Mouse (Mus musculus): ENCODE measurements around the gene Syt7. TPM values are rescaled to one million over a fixed set of nuclear protein-coding genes. Genes with fewer than 3 reads are reported as not detected.

The Syt7 gene
- polyA plus RNA-seq, 1 experiment from 2014 or later: 4.7 TPM

DNA sequence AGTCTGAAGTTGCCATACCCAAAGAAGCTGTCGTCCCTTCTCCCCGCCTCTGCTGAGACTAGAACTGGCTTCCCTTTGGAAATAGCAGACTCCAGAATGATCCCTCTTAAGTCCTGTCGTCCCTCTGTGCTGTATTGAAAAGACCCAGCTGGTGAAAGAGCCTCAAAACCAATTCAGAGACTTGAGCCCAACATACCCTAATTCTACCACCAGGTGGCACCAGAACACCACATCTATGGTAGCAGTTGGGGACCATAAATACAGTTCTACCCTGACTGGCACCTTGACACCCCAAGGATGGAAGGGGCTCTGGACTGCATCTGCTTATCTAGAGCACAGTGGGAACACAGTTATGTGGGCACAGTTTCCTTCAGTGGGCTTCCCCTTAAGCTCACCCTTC is 60.8 kb downstream of the Syt7 start:
- Histone ChIP-seq H3K36me3 (ENCODE audit: control insufficient read depth, insufficient read depth, low read length) (no peaks in the 10 kb centered on the region; the same call in 1 of the 2 replicates), H3K4me2 (ENCODE audit: low read depth) (no peak overlapping the region), H3K4me1 (ENCODE audit: control insufficient read depth, insufficient read depth, low read length) (no peaks in the 10 kb centered on the region), H3K27ac (ENCODE audit: low read depth, low read length) (no peak overlapping the region), H3K27me3 (ENCODE audit: control insufficient read depth, insufficient read depth, low read length) (no peaks in the 10 kb centered on the region; the same call in 1 of the 2 replicates), H3K9ac (ENCODE audit: low read length) (no peak overlapping the region), H3K4me3 (ENCODE audit: low read depth, low read length) (no peak overlapping the region), H3K9me3 (ENCODE audit: control insufficient read depth, low read length) (no peaks in the 10 kb centered on the region)
- 4% methylated on average over 3 of the region's 3 CpGs for WGBS
- DNase-seq (ENCODE audit: low spot score) (peak; percentile 78), ATAC-seq (ENCODE audit: insufficient read depth, low FRiP score, low TSS enrichment) (peak; percentile 53)

GRCm38 (mm10) chr19:10454718-10455436 is 66.0 kb downstream of the Syt7 start:
- Histone ChIP-seq H3K4me1 (ENCODE audit: control insufficient read depth, insufficient read depth, low read length) (0 out of 2 replicates have a peak, but pooled peaks cover 8% of the 10 kb centered on the region), H3K27me3 (ENCODE audit: control insufficient read depth, insufficient read depth, low read length) (peaks cover 46% of the 10 kb centered on the region), H3K27ac (ENCODE audit: low read depth, low read length) (no peak overlapping the region), H3K4me3 (ENCODE audit: low read depth, low read length) (no peak overlapping the region), H3K9me3 (ENCODE audit: control insufficient read depth, low read length) (no peaks in the 10 kb centered on the region), H3K36me3 (ENCODE audit: control insufficient read depth, insufficient read depth, low read length) (no peaks in the 10 kb centered on the region), H3K9ac (ENCODE audit: low read length) (no peak overlapping the region), H3K4me2 (ENCODE audit: low read depth) (no peak overlapping the region)
- DNase-seq (ENCODE audit: low spot score) (no peak), ATAC-seq (ENCODE audit: insufficient read depth, low FRiP score, low TSS enrichment) (no peak)
- WGBS: 72% methylated on average over 4 of the region's 4 CpGs

GRCm38 (mm10) chr19:10455437-10455806 is 66.5 kb downstream of the Syt7 start:
- WGBS: 68% methylated on average over 3 of the region's 3 CpGs
- peaks cover 50% of the 10 kb centered on the region for H3K27me3 ChIP-seq (ENCODE audit: control insufficient read depth, insufficient read depth, low read length)

DNA sequence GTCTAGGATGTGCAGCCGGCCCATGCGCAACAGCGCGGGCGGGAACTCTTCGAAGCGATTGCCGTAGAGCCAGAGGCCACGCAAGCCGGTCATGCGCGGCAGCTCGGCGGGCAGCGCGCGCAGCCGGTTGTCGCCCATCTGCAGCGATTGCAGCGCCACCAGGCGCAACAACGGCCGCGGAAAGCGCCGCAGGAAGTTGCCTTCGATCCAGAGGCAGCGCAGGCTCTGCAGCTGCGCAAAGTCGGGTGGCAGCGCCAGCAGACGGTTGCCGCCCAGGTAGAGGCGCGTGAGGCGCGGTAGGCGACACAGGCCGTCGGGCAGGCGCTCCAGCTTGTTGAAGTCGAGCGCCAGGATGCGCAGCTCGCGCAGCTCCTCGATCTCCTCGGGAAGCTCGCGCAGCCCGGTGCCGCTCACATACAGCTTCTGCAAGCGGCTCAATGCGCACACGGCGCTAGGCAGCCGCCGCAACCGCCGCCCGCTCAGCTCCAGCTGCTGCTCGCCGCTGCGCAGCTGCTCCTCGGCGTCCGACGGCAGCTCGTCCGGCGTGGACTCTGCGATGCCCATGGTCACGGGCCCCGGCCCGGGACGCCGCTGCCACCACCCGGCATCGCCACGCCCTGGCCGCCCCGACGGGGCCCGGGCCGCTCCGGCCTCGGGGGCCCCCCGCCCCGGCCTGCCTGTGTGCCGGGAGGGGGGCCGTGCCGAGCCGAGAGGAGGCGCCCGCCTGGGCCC is 68.0 kb downstream of the Syt7 start, which contains the start of gene Lrrc10b:
TSS of gene Lrrc10b (minus strand) at position 722 of the 732 bp plus-strand sequence.
- Histone ChIP-seq H3K4me1 (ENCODE audit: control insufficient read depth, insufficient read depth, low read length) (0 out of 2 replicates have a peak, but pooled peaks cover 8% of the 10 kb centered on the region), H3K36me3 (ENCODE audit: control insufficient read depth, insufficient read depth, low read length) (no peaks in the 10 kb centered on the region), H3K27ac (ENCODE audit: low read depth, low read length) (no peak within 1 kb of the TSS), H3K27me3 (ENCODE audit: control insufficient read depth, insufficient read depth, low read length) (peaks cover 52% of the 10 kb centered on the region), H3K4me3 (ENCODE audit: low read depth, low read length) (peak within 1 kb of the TSS; percentile 51), H3K9ac (ENCODE audit: low read length) (peak within 1 kb of the TSS; percentile 31), H3K9me3 (ENCODE audit: control insufficient read depth, low read length) (no peaks in the 10 kb centered on the region), H3K4me2 (ENCODE audit: low read depth) (peak within 1 kb of the TSS; percentile 94)
- WGBS: under 1% methylated on average over 85 of the region's 96 CpGs
- ATAC-seq (ENCODE audit: insufficient read depth, low FRiP score, low TSS enrichment): peak; percentile 75
- peak; percentile 88 for DNase-seq (ENCODE audit: low spot score)

More at GRCm38 (mm10) chr19:10455437-10455806, 66.5 kb downstream of the Syt7 start:
- no peak overlapping the region for H3K27ac ChIP-seq (ENCODE audit: low read depth, low read length)
- H3K4me1 ChIP-seq (ENCODE audit: control insufficient read depth, insufficient read depth, low read length): 0 out of 2 replicates have a peak, but pooled peaks cover 8% of the 10 kb centered on the region
- no peak for DNase-seq (ENCODE audit: low spot score)
- no peaks in the 10 kb centered on the region for H3K9me3 ChIP-seq (ENCODE audit: control insufficient read depth, low read length)
- H3K9ac ChIP-seq (ENCODE audit: low read length): no peak overlapping the region
- H3K4me3 ChIP-seq (ENCODE audit: low read depth, low read length): no peak overlapping the region
- ATAC-seq (ENCODE audit: insufficient read depth, low FRiP score, low TSS enrichment): no peak
- H3K36me3 ChIP-seq (ENCODE audit: control insufficient read depth, insufficient read depth, low read length): no peaks in the 10 kb centered on the region
- H3K4me2 ChIP-seq (ENCODE audit: low read depth): no peak overlapping the region

DNA sequence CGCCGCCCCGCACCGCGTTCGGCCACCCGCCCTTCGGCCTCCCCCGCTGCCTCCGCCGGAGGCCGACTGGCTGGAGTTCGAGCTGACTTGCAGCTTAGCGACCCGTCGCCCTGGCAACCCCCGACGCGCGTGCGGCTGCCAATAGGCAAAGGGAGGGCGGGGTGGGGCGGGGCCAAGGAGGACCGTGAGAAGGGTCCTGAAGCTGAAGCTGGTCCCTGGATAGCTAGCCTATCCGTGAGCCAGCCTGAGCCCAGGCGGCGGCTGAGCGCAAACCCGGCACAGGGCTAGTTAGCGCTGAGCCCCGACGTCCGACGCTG is 68.6 kb downstream of the Syt7 start:
- WGBS: under 1% methylated on average over 27 of the region's 34 CpGs
- peak overlapping the region; percentile 31 for H3K9ac ChIP-seq (ENCODE audit: low read length)
- H3K4me1 ChIP-seq (ENCODE audit: control insufficient read depth, insufficient read depth, low read length): 0 out of 2 replicates have a peak, but pooled peaks cover 8% of the 10 kb centered on the region

GRCm38 (mm10) chr19:10458096-10458495 is 69.2 kb downstream of the Syt7 start:
- Histone ChIP-seq H3K4me1 (ENCODE audit: control insufficient read depth, insufficient read depth, low read length) (0 out of 2 replicates have a peak, but pooled peaks cover 8% of the 10 kb centered on the region), H3K4me3 (ENCODE audit: low read depth, low read length) (no peak overlapping the region), H3K4me2 (ENCODE audit: low read depth) (peak overlapping the region; percentile 94), H3K36me3 (ENCODE audit: control insufficient read depth, insufficient read depth, low read length) (no peaks in the 10 kb centered on the region), H3K9me3 (ENCODE audit: control insufficient read depth, low read length) (no peaks in the 10 kb centered on the region), H3K27me3 (ENCODE audit: control insufficient read depth, insufficient read depth, low read length) (peaks cover 55% of the 10 kb centered on the region), H3K9ac (ENCODE audit: low read length) (no peak overlapping the region), H3K27ac (ENCODE audit: low read depth, low read length) (no peak overlapping the region)
- ATAC-seq (ENCODE audit: insufficient read depth, low FRiP score, low TSS enrichment): 0 out of 2 replicates have a peak, but pooled peaks have one; percentile 0
- DNase-seq (ENCODE audit: low spot score): no peak
- WGBS: 32% methylated on average over 8 of the region's 8 CpGs

More for the DNA sequence above, 68.6 kb downstream of the Syt7 start:
- H3K4me3 ChIP-seq (ENCODE audit: low read depth, low read length): peak overlapping the region; percentile 51
- no peaks in the 10 kb centered on the region for H3K9me3 ChIP-seq (ENCODE audit: control insufficient read depth, low read length)
- H3K27ac ChIP-seq (ENCODE audit: low read depth, low read length): no peak overlapping the region
- peak; percentile 94 for DNase-seq (ENCODE audit: low spot score)
- no peaks in the 10 kb centered on the region for H3K36me3 ChIP-seq (ENCODE audit: control insufficient read depth, insufficient read depth, low read length)
- ATAC-seq (ENCODE audit: insufficient read depth, low FRiP score, low TSS enrichment): peak; percentile 96
- H3K4me2 ChIP-seq (ENCODE audit: low read depth): peak overlapping the region; percentile 94
- H3K27me3 ChIP-seq (ENCODE audit: control insufficient read depth, insufficient read depth, low read length): peaks cover 55% of the 10 kb centered on the region

DNA sequence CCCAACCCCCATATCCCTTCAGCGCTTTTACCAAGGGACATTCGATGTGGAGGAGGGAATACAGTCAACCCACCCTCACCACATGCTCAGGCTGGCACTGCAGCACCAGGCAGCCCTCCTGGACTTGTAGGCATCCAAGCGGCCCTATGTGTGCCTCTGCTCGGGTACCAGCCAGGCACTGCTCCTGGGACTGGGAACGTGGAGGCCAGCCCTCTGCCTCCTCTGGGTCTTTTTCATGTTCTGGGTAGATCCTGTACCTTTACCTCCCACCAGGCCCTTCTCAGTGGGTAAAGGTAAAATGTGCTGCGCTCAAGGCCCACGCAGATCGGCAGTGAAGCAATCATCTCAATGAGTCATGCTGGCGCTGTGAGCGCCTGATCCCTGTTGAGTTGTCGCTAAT is 71.0 kb downstream of the Syt7 start:
- H3K9ac ChIP-seq (ENCODE audit: low read length): no peak overlapping the region
- 0 out of 2 replicates have a peak, but pooled peaks cover 8% of the 10 kb centered on the region for H3K4me1 ChIP-seq (ENCODE audit: control insufficient read depth, insufficient read depth, low read length)
- 43% methylated on average over 11 of the region's 11 CpGs for WGBS
- H3K27me3 ChIP-seq (ENCODE audit: control insufficient read depth, insufficient read depth, low read length): peaks cover 54% of the 10 kb centered on the region
- H3K9me3 ChIP-seq (ENCODE audit: control insufficient read depth, low read length): no peaks in the 10 kb centered on the region
- no peaks in the 10 kb centered on the region for H3K36me3 ChIP-seq (ENCODE audit: control insufficient read depth, insufficient read depth, low read length)
- H3K4me3 ChIP-seq (ENCODE audit: low read depth, low read length): no peak overlapping the region
- no peak for ATAC-seq (ENCODE audit: insufficient read depth, low FRiP score, low TSS enrichment)
- H3K4me2 ChIP-seq (ENCODE audit: low read depth): no peak overlapping the region
- DNase-seq (ENCODE audit: low spot score): no peak
- no peak overlapping the region for H3K27ac ChIP-seq (ENCODE audit: low read depth, low read length)

DNA sequence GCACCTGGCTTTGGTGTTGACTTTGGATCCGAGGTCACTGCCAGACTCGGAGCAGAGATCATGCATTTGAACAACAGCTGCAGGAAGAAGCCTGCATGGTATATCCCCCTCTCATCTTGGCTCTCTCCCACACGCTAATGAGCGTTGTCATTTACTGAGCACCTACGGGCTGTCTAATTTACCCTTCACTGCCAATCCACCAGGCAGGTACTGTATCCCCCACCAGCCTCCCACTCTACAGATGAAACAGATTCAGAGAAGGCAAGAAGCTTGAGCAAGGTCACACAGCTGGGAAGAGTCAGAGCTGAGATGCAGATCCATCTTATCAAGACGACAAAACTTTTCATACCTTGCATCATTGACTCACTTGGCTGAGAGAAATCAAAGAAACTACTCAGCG is 72.7 kb downstream of the Syt7 start:
- no peak overlapping the region for H3K9ac ChIP-seq (ENCODE audit: low read length)
- 0 out of 2 replicates have a peak, but pooled peaks cover 3% of the 10 kb centered on the region for H3K4me1 ChIP-seq (ENCODE audit: control insufficient read depth, insufficient read depth, low read length)
- DNase-seq (ENCODE audit: low spot score) (no peak), ATAC-seq (ENCODE audit: insufficient read depth, low FRiP score, low TSS enrichment) (no peak)
- H3K27ac ChIP-seq (ENCODE audit: low read depth, low read length): no peak overlapping the region
- H3K27me3 ChIP-seq (ENCODE audit: control insufficient read depth, insufficient read depth, low read length): peaks cover 38% of the 10 kb centered on the region
- no peaks in the 10 kb centered on the region for H3K9me3 ChIP-seq (ENCODE audit: control insufficient read depth, low read length)
- no peak overlapping the region for H3K4me3 ChIP-seq (ENCODE audit: low read depth, low read length)
- no peak overlapping the region for H3K4me2 ChIP-seq (ENCODE audit: low read depth)
- 49% methylated on average over 7 of the region's 7 CpGs for WGBS
- H3K36me3 ChIP-seq (ENCODE audit: control insufficient read depth, insufficient read depth, low read length): no peaks in the 10 kb centered on the region
